Mouse (Mus musculus) stomach, postnatal 0 days (tissue): ENCODE data around the gene Dppa3.

Experiments used
- CTCF ChIP-seq: IDR thresholded peaks from 2 replicates; pipeline ENCODE4 v1.5.1; 2016; ENCODE audit warnings: antibody characterized with exemption, low read depth, mild to moderate bottlenecking, moderate library complexity
- EP300 ChIP-seq: optimal IDR thresholded peaks from 2 replicates; pipeline ENCODE3; 2016; ENCODE audit warnings: antibody characterized with exemption

DNA sequence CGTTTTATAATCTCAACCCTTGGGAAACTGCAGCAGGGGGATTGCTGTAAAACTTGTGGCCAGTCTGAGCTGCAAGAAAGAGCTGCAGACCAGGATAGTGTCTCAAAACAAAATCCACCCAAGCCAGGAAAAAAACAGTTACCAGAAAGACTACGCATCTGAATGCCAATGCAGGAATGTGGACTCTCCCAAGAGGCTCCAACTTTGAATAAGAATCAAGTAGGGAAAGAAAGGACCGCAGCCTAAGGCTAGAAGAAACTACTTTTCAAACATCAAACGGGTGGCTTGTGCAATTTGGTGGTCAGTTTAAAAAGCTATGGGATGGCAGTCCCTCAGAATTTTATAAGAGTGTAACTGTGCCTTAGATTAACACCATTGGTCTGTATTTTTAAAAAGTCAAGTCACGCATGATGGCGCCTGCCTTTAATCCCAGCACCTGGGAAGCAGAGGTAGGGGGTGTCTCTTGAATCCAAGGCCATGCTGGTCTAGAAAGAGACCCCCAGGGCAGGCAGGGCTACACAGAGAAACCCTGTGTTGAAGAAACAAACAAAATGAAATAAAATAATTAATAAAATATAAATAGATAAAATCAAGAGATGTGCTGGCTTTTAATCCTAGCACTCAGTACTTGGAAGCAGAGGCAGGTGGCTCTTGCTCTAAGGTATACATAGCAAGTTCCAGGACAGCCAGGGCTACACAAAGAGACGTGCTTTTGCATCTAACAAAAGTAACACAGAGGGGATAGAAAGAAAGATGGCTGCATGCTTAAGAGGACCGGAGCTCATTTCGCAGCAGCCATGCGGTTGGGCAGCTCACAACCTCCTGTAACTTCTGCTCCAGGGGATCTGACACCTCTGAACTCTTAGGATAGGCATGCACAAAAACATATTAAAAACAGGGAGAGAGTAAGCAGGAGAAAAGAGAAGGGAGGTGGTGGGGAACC, 17.5 kb upstream of the Dppa3 start:
- TF ChIP-seq CTCF: no peak
- no peak for TF ChIP-seq EP300
